Mouse (Mus musculus) bone marrow macrophage, adult 2 months (primary cell): Measurements from ENCODE around the gene Gdf7. TPM values are rescaled to one million over a fixed set of nuclear protein-coding genes. Genes with fewer than 3 reads are reported as not detected.

Experiments
- H3K27ac ChIP-seq: 2 replicates; pipeline ENCODE4 v1.5.1; 2012; ENCODE audit warnings: low read depth, low read length; ENCODE audit not compliant: insufficient read depth
- H3K4me1 ChIP-seq: 2 replicates; pipeline ENCODE4 v1.6.1; 2012; ENCODE audit warnings: low read length; ENCODE audit not compliant: control insufficient read depth, insufficient read depth
- H3K4me3 ChIP-seq: 2 replicates; pipeline ENCODE4 v1.5.1; 2012; ENCODE audit warnings: mild to moderate bottlenecking, low read length, moderate library complexity; ENCODE audit not compliant: insufficient read depth
- CTCF ChIP-seq: IDR thresholded peaks from 2 replicates; pipeline ENCODE4 v1.5.1; 2012; ENCODE audit warnings: low read depth, mild to moderate bottlenecking, low read length, moderate library complexity
- POLR2A ChIP-seq: IDR thresholded peaks from 2 replicates; pipeline ENCODE4 v1.6.1; 2012; ENCODE audit warnings: mild to moderate bottlenecking, low read depth, low read length, borderline replicate concordance
- polyA plus RNA-seq: library from polyadenylated mRNA; stranded (reverse); fragments of >200 nt; gene quantifications from 2 replicates; pipeline ENCODE4 v1.2.4, GENCODE M21; 2012; ENCODE audit not compliant: missing spikeins, insufficient read depth, insufficient read length

The Gdf7 gene
- polyA plus RNA-seq, 1 experiment: not detected

- no peak for TF ChIP-seq POLR2A
- no peak for TF ChIP-seq CTCF
- H3K27ac ChIP-seq: no peak overlapping the region
- H3K4me1 ChIP-seq: no peaks in the 10 kb centered on the region; the same call in 1 of the 2 replicates
- no peak overlapping the region for H3K4me3 ChIP-seq
Measured at GRCm38 (mm10) chr12:8331489-8332173, 29.9 kb upstream of the Gdf7 start.

DNA sequence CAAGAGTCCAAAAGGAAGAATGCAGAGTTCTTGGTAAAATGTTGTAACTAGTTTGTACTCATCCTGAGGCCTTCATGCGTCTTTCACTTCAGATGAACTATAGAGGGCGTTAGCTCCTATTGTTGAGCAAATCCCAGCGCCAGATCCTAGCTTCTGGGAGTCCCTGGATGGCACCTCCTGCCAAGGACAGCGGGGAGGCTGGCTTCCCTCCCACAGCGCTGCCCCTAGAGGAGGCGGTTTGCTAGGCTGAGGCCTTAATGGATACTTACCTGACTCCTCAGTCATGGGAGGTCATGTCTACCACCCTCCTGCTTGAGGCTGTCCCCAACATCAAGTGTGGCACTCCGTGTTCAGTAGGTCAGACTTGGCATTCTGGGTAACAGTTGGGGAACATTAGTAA lies 27.5 kb upstream of the Gdf7 start:
- H3K27ac ChIP-seq: no peak overlapping the region
- H3K4me3 ChIP-seq: no peak overlapping the region
- no peaks in the 10 kb centered on the region; the same call in 1 of the 2 replicates for H3K4me1 ChIP-seq
- TF ChIP-seq CTCF: no peak
- TF ChIP-seq POLR2A: no peak

DNA sequence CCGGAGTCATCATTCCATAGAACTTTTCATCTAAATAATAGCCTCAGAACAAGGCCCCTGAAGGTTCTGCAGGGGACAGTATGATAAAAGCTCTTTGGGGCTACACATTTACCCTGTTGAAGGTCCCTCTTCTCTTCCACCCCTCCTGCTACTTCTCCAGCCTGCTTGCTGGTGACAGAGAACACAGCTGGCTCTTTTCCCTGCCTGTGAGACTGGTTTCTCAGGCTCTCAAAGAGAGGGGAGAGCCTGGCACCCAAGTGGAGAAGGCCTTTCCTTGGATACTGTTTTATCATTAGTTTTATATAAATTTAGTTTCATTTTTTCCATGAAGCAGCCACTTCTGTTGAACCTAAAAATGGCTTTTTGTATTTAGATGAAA lies 25.9 kb upstream of the Gdf7 start:
- Histone ChIP-seq H3K27ac (no peak overlapping the region), H3K4me3 (no peak overlapping the region), H3K4me1 (no peaks in the 10 kb centered on the region; the same call in 1 of the 2 replicates)
- TF ChIP-seq CTCF (no peak), POLR2A (no peak)

DNA sequence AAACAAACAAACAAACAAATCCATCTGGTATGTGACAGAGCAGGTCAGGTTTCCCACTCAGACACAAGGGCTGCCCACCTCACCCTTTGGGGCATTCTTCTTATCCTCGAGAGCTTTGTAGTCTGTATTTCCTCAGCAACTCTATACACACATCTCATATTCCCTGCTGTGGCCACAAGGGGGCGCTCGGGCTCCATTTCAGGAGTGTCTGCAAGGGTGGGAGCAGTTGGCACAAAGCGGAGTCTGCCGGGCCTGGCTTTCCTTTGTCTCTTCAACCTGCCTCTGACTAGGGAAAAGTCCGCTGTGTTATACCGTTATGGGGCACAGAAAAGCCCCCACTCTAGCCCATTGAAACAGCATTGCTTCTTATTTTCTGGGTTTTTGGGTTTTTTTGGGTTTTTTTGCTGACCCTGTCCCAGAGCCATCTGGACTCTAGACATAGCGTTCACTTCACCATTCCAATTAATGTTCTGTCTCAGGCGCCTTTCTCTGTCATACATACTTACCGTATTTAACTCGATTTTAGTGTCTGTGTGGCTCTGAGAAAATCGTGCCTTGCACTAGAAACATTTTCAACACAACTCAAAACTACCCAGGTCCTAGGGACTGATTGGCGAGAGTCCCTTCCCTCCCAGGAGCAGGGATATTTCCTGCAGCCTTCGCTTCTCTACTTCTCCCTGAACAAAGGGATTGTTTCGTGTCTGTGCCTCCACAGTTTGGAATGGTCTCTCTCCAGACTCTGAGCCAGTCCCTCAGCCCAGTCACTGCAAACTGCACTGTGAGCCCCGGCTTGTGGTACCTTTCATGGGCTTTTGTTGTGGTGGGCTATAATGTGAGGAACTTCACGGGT lies 25.3 kb upstream of the Gdf7 start:
- Histone ChIP-seq H3K27ac (no peak overlapping the region), H3K4me3 (no peak overlapping the region), H3K4me1 (no peaks in the 10 kb centered on the region)
- TF ChIP-seq POLR2A (no peak), CTCF (peak; percentile 94)

DNA sequence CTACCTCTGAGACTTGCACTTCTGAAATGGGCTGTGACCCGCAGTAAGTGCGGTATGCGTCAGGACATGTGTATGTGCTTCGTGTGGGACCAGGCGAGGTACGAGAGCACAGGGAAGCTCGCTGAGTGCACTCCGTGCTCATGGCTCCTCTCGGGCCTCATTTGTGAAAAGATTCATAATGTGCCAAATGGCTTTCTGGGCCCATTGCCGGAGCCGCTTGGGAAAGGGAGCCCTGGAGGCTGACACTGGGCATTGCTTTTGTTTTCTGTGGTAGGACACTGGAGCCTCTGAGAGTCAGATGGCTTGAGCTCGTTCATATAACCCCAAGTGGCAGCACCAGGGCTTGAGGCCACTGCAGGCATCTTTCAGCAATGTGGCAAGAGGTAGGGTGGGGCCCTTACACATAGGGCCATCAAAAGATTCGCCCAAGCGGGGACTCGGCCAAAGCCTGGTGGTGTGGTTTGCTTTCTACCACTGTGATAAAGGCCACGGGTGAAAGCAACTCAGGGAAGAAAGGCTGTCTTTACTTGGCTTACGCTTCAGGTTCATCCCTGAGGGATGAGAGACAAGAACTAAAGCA lies 24.3 kb upstream of the Gdf7 start:
- Histone ChIP-seq H3K4me1 (no peaks in the 10 kb centered on the region), H3K27ac (no peak overlapping the region), H3K4me3 (no peak overlapping the region)
- TF ChIP-seq CTCF (no peak), POLR2A (no peak)

GRCm38 (mm10) chr12:8325245-8325942 lies 23.6 kb upstream of the Gdf7 start:
- no peak overlapping the region for H3K27ac ChIP-seq
- H3K4me1 ChIP-seq: no peaks in the 10 kb centered on the region
- TF ChIP-seq CTCF (no peak), POLR2A (no peak)
- no peak overlapping the region for H3K4me3 ChIP-seq

- Histone ChIP-seq H3K27ac (no peak overlapping the region), H3K4me1 (no peaks in the 10 kb centered on the region), H3K4me3 (no peak overlapping the region)
- TF ChIP-seq CTCF (no peak), POLR2A (no peak)
Measured at GRCm38 (mm10) chr12:8324086-8324485, 22.3 kb upstream of the Gdf7 start.

DNA sequence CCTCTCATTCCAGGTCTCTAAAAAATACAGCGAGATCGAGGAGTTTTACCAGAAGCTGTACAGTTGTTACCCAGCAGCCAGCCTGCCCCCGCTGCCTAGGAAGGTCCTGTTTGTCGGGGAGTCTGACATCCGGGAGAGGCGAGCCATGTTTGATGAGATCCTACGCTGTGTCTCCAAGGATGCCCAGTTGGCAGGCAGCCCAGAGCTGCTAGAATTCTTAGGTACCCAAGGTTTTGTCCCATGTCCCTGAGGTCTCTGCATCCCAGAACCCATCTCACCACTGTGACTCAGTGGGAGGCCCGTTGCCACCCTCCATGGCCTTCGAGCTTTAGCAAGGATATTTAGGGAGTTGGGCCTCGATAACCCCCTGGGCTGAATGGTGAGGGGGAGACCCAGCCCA lies 19.8 kb upstream of the Gdf7 start:
- no peak for TF ChIP-seq CTCF
- TF ChIP-seq POLR2A: no peak
- Histone ChIP-seq H3K27ac (no peak overlapping the region), H3K4me1 (no peaks in the 10 kb centered on the region), H3K4me3 (no peak overlapping the region)

DNA sequence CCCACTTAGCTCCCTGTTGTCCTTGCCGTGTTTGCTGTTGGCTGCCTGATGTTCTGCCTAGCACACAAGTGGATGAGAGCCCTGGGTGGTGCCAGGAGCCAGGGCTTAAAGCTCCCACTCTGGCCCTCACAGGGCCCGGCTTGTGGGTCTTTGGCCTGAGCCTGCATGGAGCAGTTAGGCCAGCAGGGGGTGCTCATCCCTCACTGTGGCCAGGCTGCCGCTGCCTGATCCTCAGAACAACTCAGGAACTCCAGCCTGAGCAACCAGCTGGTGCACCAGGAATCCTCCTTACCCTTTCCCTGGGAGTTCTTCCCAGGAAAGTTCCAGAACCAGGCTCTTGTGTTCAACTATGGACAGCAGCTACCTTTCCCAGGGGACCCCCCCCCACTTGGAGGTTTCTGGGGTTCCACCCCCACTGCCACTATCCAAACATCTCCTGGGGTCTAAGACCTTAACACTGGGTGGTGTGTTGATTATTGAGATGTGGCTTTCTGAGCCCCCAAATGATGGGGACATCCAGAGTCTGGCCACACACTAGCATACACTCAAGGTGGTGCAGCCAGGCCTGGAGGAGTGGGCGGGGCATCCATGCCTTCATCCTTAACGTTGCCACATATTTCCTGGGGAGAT lies 18.4 kb upstream of the Gdf7 start:
- H3K27ac ChIP-seq: no peak overlapping the region
- TF ChIP-seq CTCF: peak; percentile 72
- TF ChIP-seq POLR2A: no peak
- no peaks in the 10 kb centered on the region for H3K4me1 ChIP-seq
- H3K4me3 ChIP-seq: no peak overlapping the region
